Mouse (Mus musculus) cortical plate, adult 2 months (tissue): ENCODE data around the gene Olfr985. TPM values are rescaled to one million over a fixed set of nuclear protein-coding genes. Genes with fewer than 3 reads are reported as not detected.

Experiments
- H3K27ac ChIP-seq: fragments of 200-500 bp; 2 replicates; pipeline ENCODE4 v1.5.1; 2012; ENCODE audit warnings: low read length, control low read depth, inconsistent platforms; ENCODE audit not compliant: insufficient read depth
- H3K4me1 ChIP-seq: fragments of 200-500 bp; 2 replicates; pipeline ENCODE4 v1.6.1; 2011; ENCODE audit warnings: low read length; ENCODE audit not compliant: control insufficient read depth, insufficient read depth
- H3K4me3 ChIP-seq: fragments of 200-500 bp; 2 replicates; pipeline ENCODE4 v1.5.1; 2011; ENCODE audit warnings: mild to moderate bottlenecking, low read length, control low read depth; ENCODE audit not compliant: insufficient read depth
- CTCF ChIP-seq: fragments of 200-500 bp; IDR thresholded peaks from 2 replicates; pipeline ENCODE4 v1.5.1; 2011; ENCODE audit warnings: mild to moderate bottlenecking, control low read depth, low read length; ENCODE audit not compliant: insufficient read depth; ENCODE audit errors: extremely low read depth
- POLR2A ChIP-seq: fragments of 200-500 bp; IDR thresholded peaks from 2 replicates; pipeline ENCODE4 v1.6.1; 2011; ENCODE audit warnings: mild to moderate bottlenecking, low read length, control low read depth; ENCODE audit not compliant: insufficient read depth; ENCODE audit errors: extremely low read depth
- polyA plus RNA-seq: library from polyadenylated mRNA; depleted of rRNA; stranded (reverse); fragments of >200 nt; gene quantifications from 2 replicates; pipeline ENCODE4 v1.2.3, GENCODE M21; 2012; rRNA removed

Olfr985 gene
- polyA plus RNA-seq, 1 experiment: not detected

GRCm38 (mm10) chr9:40094769-40095168 is 35.2 kb downstream of the Olfr985 start:
- Histone ChIP-seq H3K4me3 (no peak overlapping the region), H3K4me1 (no peaks in the 10 kb centered on the region), H3K27ac (no peak overlapping the region)
- TF ChIP-seq CTCF (no peak), POLR2A (no peak)

- Histone ChIP-seq H3K4me3 (no peak within 1 kb of the TSS), H3K4me1 (no peaks in the 10 kb centered on the region), H3K27ac (no peak within 1 kb of the TSS)
- no peak for TF ChIP-seq CTCF
- TF ChIP-seq POLR2A: no peak
Observed at GRCm38 (mm10) chr9:40093495-40093894, 36.5 kb downstream of the Olfr985 start, which contains the start of gene Olfr983. Gene Olfr983 (minus strand): TSS chr9:40093595.

Other genes with a start within 250 kb of the Olfr985 start
- not detected in 2 replicates for gene Olfr229, start 222.8 kb downstream of the Olfr985 start, polyA plus RNA-seq
- gene Olfr974, start 192.7 kb downstream of the Olfr985 start, polyA plus RNA-seq: not detected in 2 replicates
- not detected in 2 replicates for gene Olfr975, start 178.1 kb downstream of the Olfr985 start, polyA plus RNA-seq
- not detected in 2 replicates for gene Olfr976, start 169.1 kb downstream of the Olfr985 start, polyA plus RNA-seq
- gene Olfr978, start 138.1 kb downstream of the Olfr985 start, polyA plus RNA-seq: not detected in 2 replicates
- gene Olfr979, start 126.7 kb downstream of the Olfr985 start, polyA plus RNA-seq: not detected in 2 replicates
- not detected in 2 replicates for gene Olfr980, start 120.6 kb downstream of the Olfr985 start, polyA plus RNA-seq
- not detected in 2 replicates for gene Olfr981, start 108.7 kb downstream of the Olfr985 start, polyA plus RNA-seq
- not detected in 2 replicates for gene Olfr982, start 56.4 kb downstream of the Olfr985 start, polyA plus RNA-seq
- not detected in 2 replicates for gene Olfr983, start 36.6 kb downstream of the Olfr985 start, polyA plus RNA-seq
- not detected in 2 replicates for gene Olfr984, start 16.0 kb downstream of the Olfr985 start, polyA plus RNA-seq
- not detected in 2 replicates for gene Tmem225, start 17.9 kb upstream of the Olfr985 start, polyA plus RNA-seq
- gene Olfr986, start 50.7 kb upstream of the Olfr985 start, polyA plus RNA-seq: not detected in 2 replicates
- 2.8 and 3.1 TPM in 2 replicates for gene Zfp202, start 62.1 kb upstream of the Olfr985 start, polyA plus RNA-seq
- gene Scn3b, start 139.0 kb upstream of the Olfr985 start, polyA plus RNA-seq: 50.5 and 66.4 TPM in 2 replicates